Mouse (Mus musculus) left cerebral cortex, adult 9 months (tissue): Measurements from ENCODE around the gene Mief1.
A peak's percentile ranks its signal among the peaks of the same experiment; 100 is the strongest.

Experiments used
- DNase-seq, 2 experiments: peaks; one replicate each; pipeline ENCODE4 v3.0.0; 2022; ENCODE audit warnings: low spot score in 2 of 2

Mief1 gene

DNA sequence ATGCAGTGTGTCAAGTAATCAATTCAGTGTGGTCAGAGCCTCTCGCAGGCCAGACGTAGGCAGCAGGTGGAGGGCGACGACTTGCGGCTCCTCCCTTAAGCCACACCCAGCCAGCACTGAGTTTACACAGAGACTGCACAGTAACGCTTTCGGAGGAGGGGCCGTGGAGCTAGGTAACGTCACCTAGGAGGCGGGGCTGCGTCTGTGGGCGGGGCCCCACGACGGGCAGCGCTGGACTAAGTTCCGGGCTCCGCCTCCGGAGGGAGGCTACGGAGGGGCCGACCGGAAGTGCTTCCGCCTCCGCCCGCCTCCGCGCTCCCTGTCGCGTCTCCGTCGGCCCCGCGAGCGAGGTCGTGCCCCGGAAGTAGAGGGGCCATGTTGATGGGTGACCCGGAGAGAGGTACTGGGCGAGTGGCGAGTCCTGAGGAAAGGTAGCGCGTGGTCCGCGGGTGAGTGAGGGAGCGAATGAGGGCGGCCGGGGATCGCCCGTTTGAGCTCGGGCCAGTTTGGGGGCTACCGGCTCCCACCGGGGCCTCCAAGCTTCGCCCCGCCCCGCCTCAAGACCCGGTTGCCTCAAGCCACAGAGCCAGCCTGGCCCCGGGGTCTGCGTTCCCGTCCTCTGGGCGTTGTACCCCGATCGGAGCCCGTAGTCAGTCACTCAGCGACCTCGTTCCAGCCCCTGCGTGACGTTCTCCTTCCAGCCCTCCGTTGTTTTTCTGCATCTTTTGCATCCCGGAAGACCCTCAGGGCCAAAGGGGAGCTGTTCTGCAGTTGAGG, at the start of gene Mief1:
Mief1 (plus strand) TSS at position 286 of the 777 bp plus-strand sequence.
- DNase-seq = peak; percentile 94 to 98

- DNase-seq = no peak
These were observed 44.9 kb upstream of the Mief1 start for GRCm38 (mm10) chr15:80188927-80189326.

GRCm38 (mm10) chr15:80190075-80190474, 43.7 kb upstream of the Mief1 start:
- DNase-seq = no peak

DNA sequence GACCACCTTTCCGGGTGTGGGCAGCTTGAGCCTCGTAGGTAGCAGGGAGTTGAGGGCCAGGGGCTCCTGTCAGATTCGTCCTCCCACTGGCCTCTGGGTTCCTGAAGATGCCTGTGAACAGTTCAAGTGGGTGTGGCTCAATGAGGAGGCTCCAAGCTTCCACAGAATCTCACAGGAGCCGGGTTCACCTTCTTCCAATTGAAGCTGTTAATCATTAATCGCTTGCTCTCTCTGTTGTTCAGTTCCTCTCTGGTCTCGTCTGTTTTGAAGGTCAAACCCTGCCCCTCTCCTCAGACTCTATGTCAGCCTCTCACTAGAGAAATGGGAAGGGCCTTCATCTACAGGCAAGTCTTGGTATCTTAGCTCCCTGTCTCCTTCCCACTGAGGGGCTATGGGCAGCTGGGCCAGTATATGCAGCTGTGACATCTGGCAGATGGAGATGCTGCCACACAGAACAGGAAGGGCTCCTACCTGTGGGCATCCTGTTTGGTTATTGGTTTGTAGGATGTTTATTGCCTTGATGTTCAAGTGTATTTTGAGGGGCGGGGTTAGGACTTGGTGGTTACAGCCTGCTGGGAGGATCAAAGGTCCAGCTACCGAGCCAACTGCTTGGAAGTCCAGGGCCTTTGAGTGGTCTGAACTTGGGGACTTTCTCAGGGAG, 42.1 kb upstream of the Mief1 start:
- DNase-seq = no peak

DNA sequence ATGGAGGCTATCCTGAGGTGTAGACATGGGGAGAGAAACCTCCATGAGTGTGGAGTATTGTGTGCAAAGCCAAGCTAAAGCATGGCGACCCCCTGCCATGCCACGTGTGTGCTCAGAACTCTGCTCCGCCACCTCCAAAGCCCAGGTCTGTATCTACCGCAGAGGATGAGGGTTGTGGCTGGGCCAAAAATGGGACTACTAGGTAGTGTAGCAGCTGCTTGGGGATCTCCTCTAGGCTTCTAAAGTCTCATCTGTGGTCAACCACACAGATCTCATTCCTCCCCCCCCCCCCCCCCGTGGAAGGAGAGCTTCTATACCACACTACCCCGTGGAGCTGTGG, 41.6 kb upstream of the Mief1 start:
- no peak for DNase-seq

DNA sequence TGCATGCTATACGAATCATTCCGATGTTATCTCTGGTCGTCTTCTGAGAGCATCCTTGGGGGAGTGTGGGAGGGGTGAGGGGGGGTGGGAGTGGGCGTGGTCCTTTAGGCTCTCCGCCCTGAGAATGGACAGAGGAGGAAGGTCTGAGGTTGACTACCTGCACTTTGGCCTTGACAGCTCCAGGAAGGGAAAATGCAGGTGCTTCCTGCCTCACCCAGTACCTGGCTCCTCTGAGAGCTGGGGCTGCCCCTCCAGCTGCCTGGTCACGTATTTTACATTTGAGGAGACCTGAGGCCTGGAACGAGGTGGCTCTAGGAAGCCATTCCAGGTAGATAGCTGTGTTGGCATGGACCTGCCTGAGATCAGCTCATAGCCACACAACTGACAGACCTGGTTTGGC, 41.0 kb upstream of the Mief1 start:
- DNase-seq = no peak

DNA sequence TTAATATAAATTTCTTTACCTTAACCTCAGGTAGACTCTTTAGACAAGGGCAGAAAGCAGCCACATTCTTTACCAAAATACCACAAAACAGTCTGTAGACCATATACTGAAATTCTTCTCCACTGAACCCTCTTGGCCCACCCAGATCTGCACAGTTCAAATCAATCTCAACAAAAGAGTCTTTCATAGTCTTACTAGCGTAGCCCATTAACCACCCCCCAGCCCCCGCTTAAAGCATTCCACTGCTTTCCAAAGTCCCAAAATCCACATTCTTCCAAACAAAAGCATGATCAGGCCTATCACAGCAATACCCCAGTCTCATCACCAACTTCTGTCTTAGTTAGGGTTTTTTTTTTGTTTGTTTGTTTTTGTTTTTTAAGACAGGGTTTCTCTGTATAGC, 34.3 kb upstream of the Mief1 start:
- DNase-seq = no peak

DNA sequence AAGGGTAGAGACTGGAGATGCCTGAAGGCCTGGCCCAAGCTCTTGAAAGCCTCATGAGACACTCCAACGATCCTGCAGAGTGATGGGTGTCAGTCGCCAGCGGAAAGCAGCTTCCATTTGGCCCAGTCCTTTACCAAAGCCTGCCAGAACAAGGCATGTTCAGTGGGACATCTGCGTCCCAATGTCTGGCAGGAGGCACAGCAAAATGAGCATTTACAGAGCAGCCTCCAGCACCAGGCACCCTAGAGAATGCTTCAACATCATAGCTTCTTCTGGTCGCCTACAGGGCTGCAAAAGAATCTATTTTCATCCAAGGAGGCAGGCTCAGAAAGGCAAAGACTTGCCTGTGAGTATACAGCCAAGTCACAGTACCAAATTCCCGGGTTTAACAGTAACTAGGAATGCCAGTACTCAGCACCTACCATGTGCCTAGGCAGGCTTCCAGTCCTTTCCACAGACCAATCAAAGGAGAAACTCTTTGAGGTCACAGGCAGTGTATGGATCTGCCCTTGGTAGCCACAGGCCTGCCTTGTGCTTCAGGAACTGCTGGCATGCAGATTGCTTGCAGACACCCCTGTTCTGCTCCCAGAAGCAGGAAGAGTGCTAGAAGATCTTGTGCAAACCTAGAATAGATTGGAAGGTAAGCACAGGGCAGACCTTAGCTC, 31.6 kb upstream of the Mief1 start:
- peak; percentile 50 to 72 for DNase-seq

DNA sequence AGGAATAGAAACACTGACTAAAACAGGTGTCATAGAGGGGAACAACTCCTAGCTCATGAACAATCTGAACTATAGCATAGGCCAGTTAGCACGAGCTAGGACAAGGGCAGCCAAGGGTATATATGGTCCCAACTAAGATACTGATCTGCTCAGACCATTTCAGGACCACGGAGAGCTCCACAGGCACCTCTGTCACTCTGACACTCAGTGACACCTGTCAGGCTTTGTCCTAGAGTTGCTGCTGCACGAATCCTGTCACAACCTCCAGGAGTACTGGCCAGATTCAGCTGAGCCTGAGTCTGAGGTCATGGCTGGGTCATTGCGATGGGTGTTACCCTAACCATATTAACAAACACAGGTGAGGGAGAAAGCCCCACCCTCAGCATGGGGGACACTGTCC, 30.4 kb upstream of the Mief1 start:
- no peak for DNase-seq

DNA sequence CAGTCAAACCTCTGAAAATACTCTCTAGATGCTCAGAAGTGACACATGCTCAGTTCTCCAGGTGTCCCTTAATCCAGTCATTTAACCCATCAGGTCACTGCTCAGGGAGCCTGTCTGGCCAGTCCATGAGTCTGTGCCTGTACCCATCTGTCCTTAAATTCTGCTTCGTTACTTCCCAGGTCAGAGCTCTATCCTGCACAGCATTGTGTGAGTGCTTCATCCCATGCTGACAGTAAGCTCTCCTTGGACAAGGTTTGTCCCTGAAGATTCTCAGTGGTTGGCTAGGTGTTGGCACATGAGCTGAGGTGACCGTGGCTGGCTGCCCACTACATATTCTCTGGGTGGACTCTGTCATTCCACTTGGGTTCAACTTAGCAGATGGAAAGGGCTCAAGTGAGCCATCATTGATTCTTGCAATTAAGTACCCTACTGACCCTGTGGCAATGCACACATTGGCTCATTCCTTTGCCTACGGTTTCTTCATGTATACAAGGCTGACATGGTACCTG, 27.7 kb upstream of the Mief1 start:
- DNase-seq = no peak

DNA sequence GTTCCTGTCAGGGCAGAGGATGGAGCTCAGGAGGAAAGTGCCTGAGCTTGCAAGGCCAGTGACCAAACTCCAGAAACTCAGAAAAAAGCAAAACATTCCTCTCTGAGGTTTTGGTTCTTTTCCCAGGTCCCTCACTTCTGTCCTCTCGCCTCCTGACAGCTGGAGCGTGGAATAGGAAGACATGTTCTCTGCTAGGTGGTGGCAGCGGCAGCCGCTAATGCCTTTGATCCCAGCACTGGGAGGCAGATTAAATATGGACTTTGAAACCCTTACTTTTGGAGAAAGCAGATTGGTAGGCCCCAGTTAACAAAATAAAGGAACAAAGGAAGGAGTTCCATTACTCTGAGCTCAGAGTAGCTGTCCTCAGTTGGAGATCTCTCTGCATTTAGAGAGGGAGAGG, 25.4 kb upstream of the Mief1 start:
- DNase-seq = no peak

- DNase-seq = no peak
These were observed 20.1 kb upstream of the Mief1 start for GRCm38 (mm10) chr15:80213688-80214087.

GRCm38 (mm10) chr15:80215716-80216479, 17.9 kb upstream of the Mief1 start:
- DNase-seq = peak in 1 of 2 experiments; percentile 36

- DNase-seq = no peak
These were observed 17.4 kb upstream of the Mief1 start for GRCm38 (mm10) chr15:80216480-80216820.

GRCm38 (mm10) chr15:80217476-80217875, 16.3 kb upstream of the Mief1 start:
- no peak for DNase-seq

DNA sequence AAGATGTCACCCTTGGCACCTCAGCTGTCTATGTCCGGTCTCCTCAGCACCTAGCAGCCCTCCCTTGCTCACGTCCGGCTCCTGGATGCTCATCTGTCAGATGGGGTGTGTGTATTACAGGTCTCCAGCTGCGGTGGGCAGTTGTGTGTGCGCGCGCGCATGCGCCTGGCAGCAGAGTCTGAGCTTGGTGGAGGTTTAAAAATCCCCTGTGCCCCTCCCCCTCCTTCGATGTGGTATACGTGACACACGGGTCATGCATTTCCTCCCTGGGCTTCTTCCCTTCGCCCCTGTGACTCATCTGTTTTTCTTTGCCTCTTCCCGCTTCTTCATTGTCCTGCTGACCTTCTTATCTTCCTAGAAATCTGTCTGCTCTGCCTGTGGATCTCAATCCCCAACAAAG, 14.6 kb upstream of the Mief1 start:
- no peak for DNase-seq

GRCm38 (mm10) chr15:80219705-80220657, 13.8 kb upstream of the Mief1 start:
- DNase-seq = no peak

GRCm38 (mm10) chr15:80221031-80221430, 12.8 kb upstream of the Mief1 start:
- DNase-seq = no peak

DNA sequence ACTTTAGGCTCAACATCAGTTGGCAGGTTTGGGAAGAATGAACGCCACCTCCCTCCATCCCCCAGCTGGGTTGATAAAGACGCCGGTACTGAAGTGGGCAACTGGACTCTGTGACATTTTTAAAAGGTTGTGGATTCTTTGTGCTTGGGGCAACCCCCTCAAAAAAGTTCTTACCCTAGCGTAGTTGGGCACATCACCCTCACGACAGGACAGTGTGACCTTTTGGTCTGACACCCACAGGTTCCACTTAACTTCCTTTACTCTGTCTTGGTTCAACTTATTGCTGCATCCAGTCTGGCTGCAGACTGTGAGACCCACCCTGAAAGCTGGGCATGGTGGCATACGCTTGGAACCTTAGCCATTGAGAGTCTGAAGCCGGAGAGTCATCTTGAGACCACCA, 10.1 kb upstream of the Mief1 start:
- DNase-seq = no peak

DNA sequence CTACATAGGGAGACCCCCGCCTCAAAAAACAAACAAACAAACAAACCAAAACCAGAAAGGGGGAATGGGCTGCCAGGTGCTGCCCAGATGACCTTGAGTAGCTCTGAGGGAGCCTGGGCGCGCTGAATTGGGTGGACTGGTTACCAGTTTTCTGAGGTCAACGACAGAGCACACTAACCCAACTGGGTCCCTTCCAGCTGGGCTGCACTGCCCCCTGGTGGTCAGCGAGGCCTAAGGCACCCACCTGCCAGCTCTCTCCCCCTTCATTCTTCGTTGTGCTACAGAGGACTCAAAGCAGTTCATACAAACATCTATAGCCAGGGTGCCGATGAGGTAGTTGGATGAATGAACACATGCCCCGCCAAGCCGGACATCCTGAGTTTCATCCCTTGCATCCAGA, 8.6 kb upstream of the Mief1 start:
- peak in 1 of 2 experiments; percentile 51 for DNase-seq

DNA sequence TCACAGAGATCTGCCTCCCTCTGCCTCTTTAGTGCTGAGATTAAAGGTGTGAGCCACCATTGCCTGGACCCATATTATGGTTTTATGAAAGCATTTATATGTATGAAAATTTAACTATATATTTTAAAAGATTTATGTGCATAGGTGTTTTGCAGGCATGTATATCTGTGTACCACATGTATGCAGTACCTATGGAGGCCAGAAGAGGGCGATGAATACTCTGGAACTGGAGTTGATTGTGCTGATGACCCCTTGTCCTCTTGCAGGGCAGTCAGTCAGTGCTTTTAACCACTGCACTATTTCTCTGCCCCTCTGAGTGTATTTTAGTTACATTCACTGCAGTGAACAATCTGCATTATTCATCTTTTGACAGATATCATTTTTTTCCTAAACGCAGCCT, 8.0 kb upstream of the Mief1 start:
- peak in 1 of 2 experiments; percentile 44 for DNase-seq
